Mouse (Mus musculus) forebrain, postnatal 0 days (tissue): ENCODE measurements at regions not wholly inside any gene's neighbourhood (a gene's known extent, or its start where the extent isn't known, plus 50 kb on each side); places are given as distances from the start of the nearest gene placed in this dataset.
A peak's percentile ranks its signal among the peaks of the same experiment; 100 is the strongest.

Experiments used
- ATAC-seq: fragments of 200-750 bp; cut with Nextera tagmentation; 2 replicates; pipeline ENCODE4 v1.8.0; 2017; ENCODE audit warnings: mild to moderate bottlenecking, moderate library complexity
- DNase-seq: peaks from one replicate; pipeline ENCODE4 v3.0.0-alpha.2; 2015
- H3K27ac ChIP-seq: fragments of 300-500 bp; sonication (generic); 2 replicates; pipeline ENCODE4 v1.5.1; 2014; ENCODE audit warnings: low read depth, mild to moderate bottlenecking, antibody characterized with exemption, low read length, moderate library complexity, mixed read lengths
- H3K27me3 ChIP-seq: fragments of 300-500 bp; sonication (generic); 2 replicates; pipeline ENCODE4 v1.6.1; 2014; ENCODE audit warnings: mild to moderate bottlenecking, low read length, mixed read lengths; ENCODE audit not compliant: insufficient read depth
- H3K36me3 ChIP-seq: fragments of 300-500 bp; sonication (generic); 2 replicates; pipeline ENCODE4 v1.6.1; 2014; ENCODE audit warnings: mild to moderate bottlenecking, moderate library complexity; ENCODE audit not compliant: insufficient read depth
- H3K4me1 ChIP-seq: fragments of 300-500 bp; sonication (generic); 2 replicates; pipeline ENCODE4 v1.6.1; 2014; ENCODE audit warnings: antibody characterized with exemption; ENCODE audit not compliant: insufficient read depth
- H3K4me2 ChIP-seq: fragments of 300-500 bp; sonication (generic); 2 replicates; pipeline ENCODE4 v1.6.1; 2014; ENCODE audit warnings: low read depth, mild to moderate bottlenecking, moderate library complexity
- H3K4me3 ChIP-seq: fragments of 300-500 bp; sonication (generic); 2 replicates; pipeline ENCODE4 v1.5.1; 2014; ENCODE audit warnings: low read depth, low read length, mixed read lengths
- H3K9ac ChIP-seq: fragments of 300-500 bp; sonication (generic); 2 replicates; pipeline ENCODE4 v1.6.1; 2014; ENCODE audit warnings: mild to moderate bottlenecking
- H3K9me3 ChIP-seq: fragments of 300-500 bp; sonication (generic); 2 replicates; pipeline ENCODE4 v1.6.1; 2016; ENCODE audit warnings: low read length
- CTCF ChIP-seq: sonication (generic); IDR thresholded peaks from 2 replicates; pipeline ENCODE4 v1.5.1; 2016; ENCODE audit warnings: antibody characterized with exemption, control low read depth, low read depth
- WGBS: fragments of 180-500 bp; shearing (Covaris S2); extraction: QIAGEN DNeasy Blood & Tissue Kit; methylation state at CpG from one replicate; pipeline ENCODE4 v1.1.7; 2014; 5-methylcytosine and 5-hydroxymethylcytosine counted together

GRCm38 (mm10) chr4:55652628-55653027 is 120.4 kb upstream of the Klf4 start:
- no peaks in the 10 kb centered on the region for H3K9me3 ChIP-seq
- TF ChIP-seq CTCF = no peak
- no peaks in the 10 kb centered on the region for H3K27me3 ChIP-seq
- H3K4me1 ChIP-seq = peaks cover 8% of the 10 kb centered on the region; the same call in 1 of the 2 replicates
- H3K4me3 ChIP-seq = no peak overlapping the region
- no peak for DNase-seq
- ATAC-seq = no peak
- 83% methylated on average over 5 of the region's 5 CpGs for WGBS
- H3K4me2 ChIP-seq = no peak overlapping the region
- no peaks in the 10 kb centered on the region for H3K36me3 ChIP-seq
- no peak overlapping the region for H3K9ac ChIP-seq
- H3K27ac ChIP-seq = no peak overlapping the region

DNA sequence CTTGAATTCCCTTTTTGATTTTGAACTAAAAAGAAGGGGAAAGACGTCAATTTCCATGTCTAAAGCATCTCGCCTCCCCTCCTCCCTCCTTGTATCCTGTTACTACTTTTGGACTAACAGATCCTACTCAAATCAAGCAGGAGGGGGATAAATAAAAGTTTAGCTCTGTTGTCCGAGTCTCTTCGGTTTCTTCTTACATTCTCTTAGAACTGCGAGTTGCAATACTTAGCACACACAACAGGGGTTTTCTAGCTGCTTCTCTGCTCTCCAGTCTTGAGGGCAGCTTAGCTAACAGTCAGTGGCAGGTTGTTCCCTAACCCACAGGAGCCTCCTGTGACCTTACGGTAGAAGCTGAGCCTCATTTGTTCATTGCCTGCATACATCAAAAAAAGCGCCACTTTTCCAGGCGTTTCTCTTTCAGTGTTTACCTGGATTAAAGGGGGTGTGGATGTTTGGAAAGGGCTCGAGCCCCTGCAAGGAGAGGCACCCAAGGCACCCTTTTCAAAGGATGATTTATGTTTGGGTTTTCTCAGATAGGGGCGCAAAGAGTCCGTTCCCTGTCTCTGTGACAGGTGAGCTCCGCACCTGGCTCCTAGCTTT is 119.6 kb upstream of the Klf4 start:
- Histone ChIP-seq H3K4me1 (peaks cover 8% of the 10 kb centered on the region; the same call in 1 of the 2 replicates), H3K27ac (peak overlapping the region; percentile 91), H3K9me3 (no peaks in the 10 kb centered on the region), H3K4me3 (peak overlapping the region; percentile 64), H3K36me3 (no peaks in the 10 kb centered on the region), H3K27me3 (no peaks in the 10 kb centered on the region), H3K9ac (peak overlapping the region; percentile 83), H3K4me2 (peak overlapping the region; percentile 83)
- 17% methylated on average over 12 of the region's 12 CpGs for WGBS
- TF ChIP-seq CTCF = peak; percentile 52
- DNase-seq (peak; percentile 51), ATAC-seq (peak; percentile 50)

- no peaks in the 10 kb centered on the region for H3K27me3 ChIP-seq
- DNase-seq = peak; percentile 84
- peak overlapping the region; percentile 64 for H3K4me3 ChIP-seq
- peaks cover 8% of the 10 kb centered on the region; the same call in 1 of the 2 replicates for H3K4me1 ChIP-seq
- H3K36me3 ChIP-seq = no peaks in the 10 kb centered on the region
- WGBS = under 1% methylated on average over 56 of the region's 56 CpGs
- peak; percentile 56 for TF ChIP-seq CTCF
- no peaks in the 10 kb centered on the region for H3K9me3 ChIP-seq
- H3K27ac ChIP-seq = peak overlapping the region; percentile 91
- ATAC-seq = peak; percentile 87
- peak overlapping the region; percentile 83 for H3K4me2 ChIP-seq
- H3K9ac ChIP-seq = peak overlapping the region; percentile 83
Observed at GRCm38 (mm10) chr4:55651051-55651763, 118.9 kb upstream of the Klf4 start.

DNA sequence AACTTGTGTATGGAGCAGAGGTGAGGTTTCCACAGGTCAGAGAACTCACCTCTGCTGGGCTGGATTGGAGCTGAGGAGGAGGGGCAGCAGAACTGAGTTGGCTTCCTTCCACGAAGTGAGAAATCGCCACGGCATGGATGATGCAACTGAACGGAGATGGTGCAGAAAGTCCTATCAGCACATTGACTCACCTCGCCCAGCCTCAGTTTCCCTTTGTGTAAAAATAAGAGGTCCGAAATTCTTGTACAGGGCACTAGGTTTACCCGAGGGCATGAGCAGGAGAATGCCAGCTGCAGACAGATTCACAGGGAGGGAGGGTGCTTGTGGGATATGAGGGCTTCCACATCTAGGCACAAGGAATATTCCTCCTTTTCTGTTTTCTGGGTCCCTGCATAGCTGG is 117.9 kb upstream of the Klf4 start:
- Histone ChIP-seq H3K4me2 (peak overlapping the region; percentile 83; the same call in 1 of the 2 replicates), H3K36me3 (no peaks in the 10 kb centered on the region), H3K4me3 (no peak overlapping the region), H3K4me1 (peaks cover 8% of the 10 kb centered on the region; the same call in 1 of the 2 replicates), H3K9ac (0 out of 2 replicates have a peak overlapping the region, but pooled peaks have one; percentile 83), H3K27me3 (no peaks in the 10 kb centered on the region), H3K9me3 (no peaks in the 10 kb centered on the region), H3K27ac (peak overlapping the region; percentile 91; the same call in 1 of the 2 replicates)
- no peak for TF ChIP-seq CTCF
- no peak for DNase-seq
- 56% methylated on average over 7 of the region's 7 CpGs for WGBS
- ATAC-seq = no peak

GRCm38 (mm10) chr4:55648376-55648775 is 116.1 kb upstream of the Klf4 start:
- DNase-seq (no peak), ATAC-seq (no peak)
- no peaks in the 10 kb centered on the region for H3K36me3 ChIP-seq
- no peak overlapping the region for H3K4me3 ChIP-seq
- H3K9ac ChIP-seq = no peak overlapping the region
- H3K27ac ChIP-seq = no peak overlapping the region
- H3K4me2 ChIP-seq = no peak overlapping the region
- no peak for TF ChIP-seq CTCF
- WGBS = 26% methylated on average over 7 of the region's 7 CpGs
- peaks cover 8% of the 10 kb centered on the region; the same call in 1 of the 2 replicates for H3K4me1 ChIP-seq
- no peaks in the 10 kb centered on the region for H3K27me3 ChIP-seq
- H3K9me3 ChIP-seq = no peaks in the 10 kb centered on the region

DNA sequence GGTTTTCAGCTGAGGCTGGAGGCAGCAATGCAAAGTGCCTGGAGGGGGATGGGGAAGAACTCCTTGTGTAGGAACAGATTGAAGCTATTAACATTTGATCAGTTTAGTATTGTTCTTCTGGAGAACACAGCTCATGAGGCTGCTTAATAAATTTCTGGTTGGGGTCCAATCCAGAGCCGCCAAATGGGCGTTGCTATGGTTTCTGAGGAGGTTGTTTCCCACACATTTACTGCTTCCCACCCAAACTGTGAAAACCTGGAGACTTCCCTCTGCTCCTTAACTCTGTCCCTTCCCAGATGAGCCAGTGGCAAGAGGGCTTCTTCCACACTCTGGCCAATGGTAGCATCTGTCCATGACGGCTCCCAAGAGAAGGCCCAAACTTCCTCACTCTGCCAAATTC is 113.2 kb upstream of the Klf4 start:
- H3K9me3 ChIP-seq = no peaks in the 10 kb centered on the region
- H3K4me2 ChIP-seq = no peak overlapping the region
- ATAC-seq (peak; percentile 69), DNase-seq (peak; percentile 42)
- H3K27me3 ChIP-seq = no peaks in the 10 kb centered on the region
- no peak overlapping the region for H3K27ac ChIP-seq
- no peaks in the 10 kb centered on the region for H3K36me3 ChIP-seq
- 55% methylated on average over 3 of the region's 3 CpGs for WGBS
- no peak overlapping the region for H3K9ac ChIP-seq
- peaks cover 5% of the 10 kb centered on the region; the same call in 1 of the 2 replicates for H3K4me1 ChIP-seq
- no peak for TF ChIP-seq CTCF
- no peak overlapping the region for H3K4me3 ChIP-seq

GRCm38 (mm10) chr4:55644895-55645294 is 112.6 kb upstream of the Klf4 start:
- Histone ChIP-seq H3K9ac (no peak overlapping the region), H3K4me1 (no peaks in the 10 kb centered on the region), H3K27ac (no peak overlapping the region), H3K27me3 (no peaks in the 10 kb centered on the region), H3K36me3 (no peaks in the 10 kb centered on the region), H3K9me3 (no peaks in the 10 kb centered on the region), H3K4me3 (no peak overlapping the region), H3K4me2 (no peak overlapping the region)
- no peak for TF ChIP-seq CTCF
- WGBS = 77% methylated on average over 2 of the region's 2 CpGs
- no peak for DNase-seq
- no peak for ATAC-seq
